Mouse (Mus musculus): ENCODE results near the gene Csmd2.
"Not testable (repeated sequence)": the region's sequence is repeated elsewhere in the genome, so short reads cannot be mapped to it uniquely, and the experiment has no call there.

Csmd2 gene

DNA sequence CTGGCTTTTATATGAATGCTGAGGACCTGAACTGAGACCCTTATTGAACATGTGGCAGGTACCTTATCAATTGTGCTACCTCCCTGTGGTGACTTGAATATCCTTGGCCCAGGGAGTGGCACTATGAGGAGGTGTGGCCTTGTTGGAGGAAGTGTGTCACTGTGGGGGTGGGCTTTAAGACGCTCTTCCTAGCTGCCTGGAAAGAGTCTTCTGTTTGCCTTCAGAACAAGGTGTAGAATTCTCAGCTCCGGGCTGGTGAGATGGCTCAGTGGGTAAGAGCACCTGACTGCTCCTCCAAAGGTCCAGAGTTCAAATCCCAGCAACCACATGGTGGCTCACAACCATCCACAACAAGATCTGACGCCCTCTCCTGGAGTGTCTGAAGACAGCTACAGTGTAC, 624.1 kb downstream of the Csmd2 start:
- not testable (repeated sequence) for DNase-seq (ENCODE audit: low spot score in 2 of 2)

DNA sequence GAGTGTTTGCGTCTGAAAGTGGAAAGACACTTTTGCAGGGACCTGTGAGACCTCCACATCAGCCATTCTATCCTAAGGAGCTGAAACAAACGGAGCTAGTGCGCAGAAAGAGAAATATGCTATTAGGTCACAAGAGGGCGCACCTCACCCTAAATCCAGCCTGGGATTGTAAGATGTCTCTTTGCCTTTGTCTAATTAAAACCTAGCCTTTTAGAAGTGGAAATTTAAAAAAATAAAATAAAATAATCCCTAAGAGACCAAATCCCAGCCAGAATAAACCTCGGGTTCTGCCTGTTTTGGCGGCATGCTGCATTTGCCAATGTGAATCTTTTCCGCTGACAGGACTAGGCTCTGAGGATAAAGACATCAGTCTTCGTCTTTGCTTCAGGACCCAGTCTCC, 625.7 kb downstream of the Csmd2 start:
- peak in 1 of 2 experiments; percentile 49 for DNase-seq (ENCODE audit: low spot score in 2 of 2)

DNA sequence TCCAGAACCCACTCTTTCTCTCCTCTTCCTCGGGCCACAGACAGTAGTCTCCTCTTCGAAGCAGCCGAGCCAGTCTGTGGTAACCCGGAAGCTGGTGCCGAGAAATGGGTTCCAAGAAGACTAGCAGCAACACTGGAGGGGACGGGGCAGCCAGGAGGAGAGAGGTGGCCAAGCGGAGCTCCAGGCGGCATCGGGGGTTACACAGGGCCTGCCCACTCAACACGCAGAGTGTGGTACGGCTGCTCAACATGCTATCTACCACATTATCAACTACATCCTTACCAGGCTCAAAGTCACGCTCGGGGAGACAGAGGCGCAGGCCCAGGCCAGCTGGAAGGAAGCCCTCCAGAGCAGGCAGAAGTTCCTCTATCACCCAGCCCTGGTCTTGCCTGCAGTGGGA, 628.1 kb downstream of the Csmd2 start:
- DNase-seq (ENCODE audit: low spot score in 2 of 2): no peak
